Mouse (Mus musculus): ENCODE data around the gene Carmil3. TPM values are rescaled to one million over a fixed set of nuclear protein-coding genes. Genes with fewer than 3 reads are reported as not detected.
A peak's percentile ranks its signal among the peaks of the same experiment; 100 is the strongest.

The Carmil3 gene
- 1.6 and 2.9 TPM in 2 replicates for polyA plus RNA-seq (2014; fragmentation: Nextera tagmentation; extraction: Ambion mirVana)

DNA sequence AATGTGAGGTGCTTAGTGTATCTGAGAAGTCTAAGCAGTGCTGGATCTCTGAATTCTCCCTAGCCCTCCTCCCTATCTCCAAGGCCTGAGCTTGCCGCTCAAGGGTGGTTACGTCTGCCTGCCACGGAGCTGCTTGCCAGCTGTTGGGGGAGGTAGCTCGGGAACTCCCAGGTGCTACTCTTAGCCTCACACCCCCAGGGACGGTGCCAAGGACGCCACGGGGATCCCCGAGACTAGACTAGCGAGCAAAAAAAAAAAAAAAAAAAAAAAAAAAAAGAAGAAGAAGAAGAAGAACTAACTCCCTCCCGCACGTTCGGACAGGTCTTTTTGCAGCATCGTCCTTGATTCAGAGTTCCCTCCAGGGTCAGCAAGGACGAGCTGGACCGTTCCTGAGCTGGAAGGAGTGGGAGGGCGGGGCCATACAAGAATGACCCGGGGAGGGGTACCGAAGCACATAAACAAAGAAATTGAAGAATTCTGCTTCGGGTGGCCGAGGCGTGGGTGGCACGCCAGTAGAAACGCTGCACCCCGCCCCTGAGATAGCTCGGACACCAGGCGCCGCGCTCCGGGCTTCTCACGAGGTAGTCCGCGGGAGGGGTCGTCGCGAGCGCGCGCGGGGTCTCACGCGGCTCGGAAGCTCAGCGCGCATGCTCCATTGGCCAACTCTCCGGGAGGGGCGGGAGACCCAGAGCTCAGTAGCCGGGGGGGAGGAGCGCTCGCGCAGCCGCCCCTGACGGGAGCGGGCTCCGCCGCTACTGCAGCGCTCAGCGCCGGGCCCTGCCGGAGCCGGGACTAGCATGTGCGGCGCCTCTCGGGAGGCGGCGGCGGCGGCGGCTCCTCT, at the start of gene Carmil3:
TSS of gene Carmil3 (plus strand) at position 291 of the 841 bp plus-strand sequence.
- Histone ChIP-seq H3K4me1 (ENCODE audit: control insufficient read depth in 2 of 2, insufficient read depth in 2 of 2, low read length in 2 of 2) (peaks cover 2 to 6% of the 10 kb centered on the region in 2 experiments; a peak in 1 of 4 replicates), H3K4me3 (ENCODE audit: control insufficient read depth in 1 of 2, insufficient read depth in 1 of 2, low read depth in 1 of 2, low read length in 2 of 2) (peak within 1 kb of the TSS; percentile 67 to 71), H3K36me3 (ENCODE audit: control insufficient read depth, insufficient read depth, low read length) (peaks cover 21% of the 10 kb centered on the region), H3K9me3 (ENCODE audit: control insufficient read depth, low read length) (no peaks in the 10 kb centered on the region), H3K27ac (replicated peaks in 1 of 2; ENCODE audit: control insufficient read depth in 1 of 2, insufficient read depth in 1 of 2, low read depth in 2 of 2, low read length in 2 of 2) (peak within 1 kb of the TSS in 1 of 2 experiments; percentile 11; a peak in 1 of 4 replicates), H3K9ac (ENCODE audit: low read length) (peak within 1 kb of the TSS; percentile 72), H3K27me3 (ENCODE audit: control insufficient read depth, insufficient read depth, low read length) (no peaks in the 10 kb centered on the region), H3K4me2 (ENCODE audit: low read length) (peak within 1 kb of the TSS; percentile 98)
- WGBS: under 1% methylated on average over 63 of the region's 68 CpGs
- ATAC-seq (ENCODE audit: insufficient number of reproducible peaks, insufficient read depth, low FRiP score, low read depth): peak; percentile 73

GRCm38 (mm10) chr14:55457693-55458092, 32.8 kb upstream of the Carmil3 start:
- H3K9ac ChIP-seq (ENCODE audit: low read length): no peak overlapping the region
- H3K4me3 ChIP-seq (ENCODE audit: control insufficient read depth in 1 of 2, insufficient read depth in 1 of 2, low read depth in 1 of 2, low read length in 2 of 2): no peak overlapping the region
- no peaks in the 10 kb centered on the region for H3K27me3 ChIP-seq (ENCODE audit: control insufficient read depth, insufficient read depth, low read length)
- H3K4me1 ChIP-seq (ENCODE audit: control insufficient read depth in 2 of 2, insufficient read depth in 2 of 2, low read length in 2 of 2): no peaks in the 10 kb centered on the region
- ATAC-seq (ENCODE audit: insufficient number of reproducible peaks, insufficient read depth, low FRiP score, low read depth): no peak
- no peak overlapping the region for H3K27ac ChIP-seq (replicated peaks in 1 of 2; ENCODE audit: control insufficient read depth in 1 of 2, insufficient read depth in 1 of 2, low read depth in 2 of 2, low read length in 2 of 2)
- H3K9me3 ChIP-seq (ENCODE audit: control insufficient read depth, low read length): 0 out of 2 replicates have a peak, but pooled peaks cover 3% of the 10 kb centered on the region
- H3K36me3 ChIP-seq (ENCODE audit: control insufficient read depth, insufficient read depth, low read length): no peaks in the 10 kb centered on the region
- 78% methylated on average over 2 of the region's 2 CpGs for WGBS
- H3K4me2 ChIP-seq (ENCODE audit: low read length): no peak overlapping the region

DNA sequence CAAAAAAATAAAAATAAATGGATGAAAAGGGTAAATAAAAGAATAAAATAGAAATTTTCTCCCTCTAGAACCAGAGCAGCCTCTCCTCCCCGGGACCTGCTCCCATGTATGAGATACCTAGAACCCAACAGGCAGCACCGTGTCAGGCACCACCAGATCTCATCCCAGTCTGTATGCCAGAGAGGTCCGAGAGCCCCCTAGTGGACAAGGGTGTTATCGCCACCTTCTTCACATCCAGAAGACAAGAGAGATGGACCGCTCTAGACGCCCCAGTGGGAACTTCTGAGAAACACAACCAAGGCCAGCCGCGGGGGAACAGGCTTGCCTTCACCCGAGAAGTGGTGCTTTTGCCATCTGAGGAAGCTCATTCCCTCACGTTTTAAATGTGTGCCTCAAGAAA, 32.2 kb upstream of the Carmil3 start:
- Histone ChIP-seq H3K9ac (ENCODE audit: low read length) (no peak overlapping the region), H3K36me3 (ENCODE audit: control insufficient read depth, insufficient read depth, low read length) (no peaks in the 10 kb centered on the region), H3K4me2 (ENCODE audit: low read length) (no peak overlapping the region), H3K9me3 (ENCODE audit: control insufficient read depth, low read length) (0 out of 2 replicates have a peak, but pooled peaks cover 3% of the 10 kb centered on the region), H3K27me3 (ENCODE audit: control insufficient read depth, insufficient read depth, low read length) (no peaks in the 10 kb centered on the region), H3K27ac (replicated peaks in 1 of 2; ENCODE audit: control insufficient read depth in 1 of 2, insufficient read depth in 1 of 2, low read depth in 2 of 2, low read length in 2 of 2) (no peak overlapping the region), H3K4me1 (ENCODE audit: control insufficient read depth in 2 of 2, insufficient read depth in 2 of 2, low read length in 2 of 2) (no peaks in the 10 kb centered on the region), H3K4me3 (ENCODE audit: control insufficient read depth in 1 of 2, insufficient read depth in 1 of 2, low read depth in 1 of 2, low read length in 2 of 2) (no peak overlapping the region)
- ATAC-seq (ENCODE audit: insufficient number of reproducible peaks, insufficient read depth, low FRiP score, low read depth): no peak
- WGBS: 18% methylated on average over 10 of the region's 10 CpGs

GRCm38 (mm10) chr14:55458761-55459160, 31.7 kb upstream of the Carmil3 start:
- Histone ChIP-seq H3K9ac (ENCODE audit: low read length) (no peak overlapping the region), H3K4me1 (ENCODE audit: control insufficient read depth in 2 of 2, insufficient read depth in 2 of 2, low read length in 2 of 2) (no peaks in the 10 kb centered on the region), H3K27me3 (ENCODE audit: control insufficient read depth, insufficient read depth, low read length) (no peaks in the 10 kb centered on the region), H3K4me3 (ENCODE audit: control insufficient read depth in 1 of 2, insufficient read depth in 1 of 2, low read depth in 1 of 2, low read length in 2 of 2) (no peak overlapping the region), H3K4me2 (ENCODE audit: low read length) (no peak overlapping the region), H3K36me3 (ENCODE audit: control insufficient read depth, insufficient read depth, low read length) (no peaks in the 10 kb centered on the region), H3K27ac (replicated peaks in 1 of 2; ENCODE audit: control insufficient read depth in 1 of 2, insufficient read depth in 1 of 2, low read depth in 2 of 2, low read length in 2 of 2) (no peak overlapping the region), H3K9me3 (ENCODE audit: control insufficient read depth, low read length) (0 out of 2 replicates have a peak, but pooled peaks cover 3% of the 10 kb centered on the region)
- no peak for ATAC-seq (ENCODE audit: insufficient number of reproducible peaks, insufficient read depth, low FRiP score, low read depth)
- 87% methylated on average over 3 of the region's 3 CpGs for WGBS

GRCm38 (mm10) chr14:55459796-55460195, 30.7 kb upstream of the Carmil3 start:
- no peak overlapping the region for H3K27ac ChIP-seq (replicated peaks in 1 of 2; ENCODE audit: control insufficient read depth in 1 of 2, insufficient read depth in 1 of 2, low read depth in 2 of 2, low read length in 2 of 2)

GRCm38 (mm10) chr14:55460297-55460696, 30.2 kb upstream of the Carmil3 start:
- no peak overlapping the region for H3K9ac ChIP-seq (ENCODE audit: low read length)
- H3K4me3 ChIP-seq (ENCODE audit: control insufficient read depth in 1 of 2, insufficient read depth in 1 of 2, low read depth in 1 of 2, low read length in 2 of 2): no peak overlapping the region
- H3K27me3 ChIP-seq (ENCODE audit: control insufficient read depth, insufficient read depth, low read length): no peaks in the 10 kb centered on the region
- H3K27ac ChIP-seq (replicated peaks in 1 of 2; ENCODE audit: control insufficient read depth in 1 of 2, insufficient read depth in 1 of 2, low read depth in 2 of 2, low read length in 2 of 2): no peak overlapping the region
- H3K4me2 ChIP-seq (ENCODE audit: low read length): no peak overlapping the region
- 0 out of 2 replicates have a peak, but pooled peaks cover 3% of the 10 kb centered on the region for H3K9me3 ChIP-seq (ENCODE audit: control insufficient read depth, low read length)
- H3K4me1 ChIP-seq (ENCODE audit: control insufficient read depth in 2 of 2, insufficient read depth in 2 of 2, low read length in 2 of 2): no peaks in the 10 kb centered on the region
- WGBS: 64% methylated on average over 10 of the region's 10 CpGs
- H3K36me3 ChIP-seq (ENCODE audit: control insufficient read depth, insufficient read depth, low read length): no peaks in the 10 kb centered on the region
- no peak for ATAC-seq (ENCODE audit: insufficient number of reproducible peaks, insufficient read depth, low FRiP score, low read depth)

More at GRCm38 (mm10) chr14:55459796-55460195, 30.7 kb upstream of the Carmil3 start:
- Histone ChIP-seq H3K27me3 (ENCODE audit: control insufficient read depth, insufficient read depth, low read length) (no peaks in the 10 kb centered on the region), H3K4me3 (ENCODE audit: control insufficient read depth in 1 of 2, insufficient read depth in 1 of 2, low read depth in 1 of 2, low read length in 2 of 2) (no peak overlapping the region), H3K4me2 (ENCODE audit: low read length) (no peak overlapping the region), H3K9ac (ENCODE audit: low read length) (no peak overlapping the region), H3K9me3 (ENCODE audit: control insufficient read depth, low read length) (0 out of 2 replicates have a peak, but pooled peaks cover 3% of the 10 kb centered on the region), H3K4me1 (ENCODE audit: control insufficient read depth in 2 of 2, insufficient read depth in 2 of 2, low read length in 2 of 2) (no peaks in the 10 kb centered on the region), H3K36me3 (ENCODE audit: control insufficient read depth, insufficient read depth, low read length) (no peaks in the 10 kb centered on the region)
- ATAC-seq (ENCODE audit: insufficient number of reproducible peaks, insufficient read depth, low FRiP score, low read depth): no peak
- WGBS: 63% methylated on average over 4 of the region's 4 CpGs

DNA sequence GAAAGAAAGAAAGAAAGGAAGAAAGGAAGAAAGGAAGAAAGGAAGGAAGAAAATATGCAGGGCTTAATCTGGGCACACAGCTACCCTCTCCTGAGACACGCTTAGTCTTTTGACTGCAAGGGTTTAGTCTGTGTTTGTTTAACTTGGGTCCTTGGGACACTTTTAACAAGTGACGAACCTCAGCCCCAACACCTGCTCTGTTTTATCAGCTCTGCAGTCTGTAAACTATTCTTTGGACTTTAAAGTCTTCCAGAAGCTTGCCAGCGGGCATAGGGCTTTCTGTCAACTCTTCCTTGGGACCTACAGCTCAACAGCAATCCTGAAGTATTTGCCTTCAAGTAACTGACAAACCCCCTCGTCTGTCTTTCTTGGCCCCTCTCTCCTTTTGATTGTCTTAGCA, 28.7 kb upstream of the Carmil3 start:
- WGBS: 34% methylated on average over 4 of the region's 4 CpGs

More for the DNA sequence above, 28.7 kb upstream of the Carmil3 start:
- no peaks in the 10 kb centered on the region for H3K9me3 ChIP-seq (ENCODE audit: control insufficient read depth, low read length)
- no peak overlapping the region for H3K4me2 ChIP-seq (ENCODE audit: low read length)
- H3K4me3 ChIP-seq (ENCODE audit: control insufficient read depth in 1 of 2, insufficient read depth in 1 of 2, low read depth in 1 of 2, low read length in 2 of 2): no peak overlapping the region
- H3K27ac ChIP-seq (replicated peaks in 1 of 2; ENCODE audit: control insufficient read depth in 1 of 2, insufficient read depth in 1 of 2, low read depth in 2 of 2, low read length in 2 of 2): no peak overlapping the region
- no peaks in the 10 kb centered on the region for H3K4me1 ChIP-seq (ENCODE audit: control insufficient read depth in 2 of 2, insufficient read depth in 2 of 2, low read length in 2 of 2)
- H3K27me3 ChIP-seq (ENCODE audit: control insufficient read depth, insufficient read depth, low read length): 0 out of 2 replicates have a peak, but pooled peaks cover 4% of the 10 kb centered on the region
- no peak overlapping the region for H3K9ac ChIP-seq (ENCODE audit: low read length)
- no peak for ATAC-seq (ENCODE audit: insufficient number of reproducible peaks, insufficient read depth, low FRiP score, low read depth)
- no peaks in the 10 kb centered on the region for H3K36me3 ChIP-seq (ENCODE audit: control insufficient read depth, insufficient read depth, low read length)

Measured in heart, embryonic 14.5 days (tissue).